Mouse (Mus musculus) neural tube, embryonic 15.5 days (tissue): Measurements from ENCODE around the gene Cxcr4. TPM values are rescaled to one million over a fixed set of nuclear protein-coding genes. Genes with fewer than 3 reads are reported as not detected.

Experiments used
- ATAC-seq: fragments of 200-750 bp; cut with Nextera tagmentation; 2 replicates; pipeline ENCODE4 v1.8.0; 2017; ENCODE audit warnings: mild to moderate bottlenecking, moderate TSS enrichment, moderate library complexity; ENCODE audit not compliant: low FRiP score
- H3K27ac ChIP-seq: fragments of 300-500 bp; sonication (generic); replicated peaks from 2 replicates; pipeline ENCODE4 v1.5.1; 2015; ENCODE audit warnings: mild to moderate bottlenecking, inconsistent platforms
- H3K27me3 ChIP-seq: fragments of 300-500 bp; sonication (generic); replicated peaks from 2 replicates; pipeline ENCODE4 v1.6.1; 2015; ENCODE audit warnings: inconsistent platforms
- H3K36me3 ChIP-seq: fragments of 300-500 bp; sonication (generic); 2 replicates; pipeline ENCODE4 v1.6.1; 2015; ENCODE audit warnings: inconsistent platforms
- H3K4me1 ChIP-seq: fragments of 300-500 bp; sonication (generic); 2 replicates; pipeline ENCODE4 v1.6.1; 2015; ENCODE audit warnings: inconsistent platforms
- H3K4me2 ChIP-seq: fragments of 300-500 bp; sonication (generic); 2 replicates; pipeline ENCODE4 v1.6.1; 2015; ENCODE audit warnings: inconsistent platforms, mild to moderate bottlenecking, moderate library complexity
- H3K4me3 ChIP-seq: fragments of 300-500 bp; sonication (generic); replicated peaks from 2 replicates; pipeline ENCODE4 v1.5.1; 2015; ENCODE audit warnings: mild to moderate bottlenecking, inconsistent platforms
- H3K9ac ChIP-seq: fragments of 300-500 bp; sonication (generic); replicated peaks from 2 replicates; pipeline ENCODE4 v1.6.1; 2015; ENCODE audit warnings: mild to moderate bottlenecking, inconsistent platforms
- H3K9me3 ChIP-seq: fragments of 300-500 bp; sonication (generic); replicated peaks from 2 replicates; pipeline ENCODE4 v1.6.1; 2016; ENCODE audit warnings: inconsistent platforms
- WGBS: fragments of 180-500 bp; shearing (Covaris S2); methylation state at CpG from one replicate; pipeline ENCODE4 v1.1.7; 2015; ENCODE audit warnings: mixed read lengths; 5-methylcytosine and 5-hydroxymethylcytosine counted together
- polyA plus RNA-seq: library from polyadenylated mRNA; unstranded; fragments of >200 nt; fragmentation: Nextera tagmentation; extraction: Ambion mirVana; gene quantifications from 2 replicates; pipeline ENCODE4 v1.2.1, GENCODE M21; 2015

Gene Cxcr4
- polyA plus RNA-seq, 1 experiment from 2014 or later, result 4.2 TPM

DNA sequence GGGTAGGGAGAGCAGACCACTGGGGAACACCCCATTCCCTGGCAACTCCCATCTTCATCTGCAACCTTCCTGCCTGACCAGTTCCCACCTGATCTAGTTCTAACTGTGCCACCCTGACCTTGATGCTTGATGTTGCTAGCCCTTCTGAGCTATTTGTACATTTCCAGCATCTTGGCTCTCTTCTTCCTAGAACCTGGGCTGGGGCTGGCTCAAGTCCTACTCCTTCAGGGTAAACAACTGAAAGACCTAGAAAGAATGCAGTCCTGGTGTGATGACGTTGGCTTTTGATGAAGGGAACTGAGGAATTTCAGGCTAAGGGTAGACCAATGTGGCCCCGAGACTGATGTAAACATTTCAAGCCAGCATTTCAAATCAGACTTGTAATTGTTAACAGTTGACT, 24.5 kb upstream of the Cxcr4 start:
- Histone ChIP-seq H3K27ac (no peak overlapping the region), H3K27me3 (no peaks in the 10 kb centered on the region), H3K4me3 (no peak overlapping the region), H3K4me1 (0 out of 2 replicates have a peak, but pooled peaks cover 5% of the 10 kb centered on the region), H3K9me3 (no peaks in the 10 kb centered on the region), H3K36me3 (no peaks in the 10 kb centered on the region), H3K4me2 (no peak overlapping the region), H3K9ac (no peak overlapping the region)
- ATAC-seq, result no peak
- WGBS, result 67% methylated on average over 2 of the region's 2 CpGs

GRCm38 (mm10) chr1:128615459-128615806, 23.3 kb upstream of the Cxcr4 start:
- no peak for ATAC-seq

DNA sequence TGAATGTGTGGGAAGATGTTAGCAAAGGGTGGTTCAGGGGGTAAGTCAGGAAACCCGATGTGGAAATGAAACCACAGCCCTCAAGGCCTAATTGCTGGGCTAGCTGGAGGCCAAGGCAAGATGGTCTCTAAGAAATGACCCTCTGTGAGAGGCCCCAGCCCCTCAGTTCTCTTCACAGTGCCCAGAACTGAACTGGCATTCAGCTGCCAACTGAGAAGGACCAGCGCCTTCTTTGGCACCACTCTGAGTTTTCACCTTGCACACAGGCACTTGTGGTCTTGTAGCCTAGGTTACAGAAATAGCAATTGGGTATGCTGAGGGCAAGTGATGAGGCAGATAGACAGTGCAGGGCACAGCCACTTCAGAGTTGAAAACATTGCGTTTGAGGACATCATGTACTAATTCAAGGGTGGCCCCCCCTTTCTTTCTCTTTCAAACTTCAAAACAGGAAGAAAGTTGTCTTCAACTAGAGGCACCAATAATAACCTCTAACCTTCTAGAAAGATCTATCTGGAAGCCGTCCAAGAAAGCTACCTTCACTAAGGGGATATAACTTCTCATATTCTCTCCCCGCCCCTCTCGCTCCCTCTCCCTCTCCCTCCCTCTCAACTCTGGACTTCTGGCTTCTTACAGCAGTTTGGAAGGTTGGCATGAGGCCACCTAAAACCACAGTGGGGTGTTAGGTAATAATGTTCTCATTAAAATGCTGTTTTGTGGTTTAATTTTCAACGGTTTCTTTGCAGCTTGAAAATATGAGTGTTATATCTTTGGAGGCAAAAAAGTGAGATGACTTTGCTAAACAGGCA, 22.8 kb upstream of the Cxcr4 start:
- no peaks in the 10 kb centered on the region for H3K27me3 ChIP-seq

More at GRCm38 (mm10) chr1:128615459-128615806, 23.3 kb upstream of the Cxcr4 start:
- H3K4me2 ChIP-seq, result no peak overlapping the region
- no peak overlapping the region for H3K4me3 ChIP-seq
- H3K27me3 ChIP-seq, result no peaks in the 10 kb centered on the region
- H3K9me3 ChIP-seq, result no peaks in the 10 kb centered on the region
- 0 out of 2 replicates have a peak, but pooled peaks cover 5% of the 10 kb centered on the region for H3K4me1 ChIP-seq
- no peaks in the 10 kb centered on the region for H3K36me3 ChIP-seq
- no peak overlapping the region for H3K27ac ChIP-seq
- no peak overlapping the region for H3K9ac ChIP-seq
- 75% methylated on average over 2 of the region's 2 CpGs for WGBS

DNA sequence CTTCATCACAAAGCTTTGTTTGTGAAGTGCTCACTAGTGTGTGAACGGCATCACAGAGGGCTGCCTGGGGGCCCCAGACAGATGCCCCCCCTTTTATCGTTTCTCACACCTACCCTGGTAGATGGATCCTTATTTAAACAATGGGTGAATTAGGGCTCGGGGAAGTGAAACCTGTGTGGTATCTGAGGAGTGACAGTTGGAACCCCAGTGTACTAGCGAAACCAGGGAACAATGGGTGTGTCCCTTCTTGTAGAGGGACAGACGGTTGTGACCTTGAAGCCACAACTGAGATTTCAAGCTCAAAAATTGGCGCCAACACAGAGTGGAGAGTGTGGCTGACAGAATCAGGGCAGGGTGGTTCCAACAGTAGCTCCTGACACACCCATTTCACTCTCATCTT, 16.0 kb upstream of the Cxcr4 start:
- no peak overlapping the region for H3K4me3 ChIP-seq
- no peaks in the 10 kb centered on the region for H3K36me3 ChIP-seq
- H3K9ac ChIP-seq, result no peak overlapping the region
- H3K9me3 ChIP-seq, result no peaks in the 10 kb centered on the region
- no peak overlapping the region for H3K27ac ChIP-seq
- no peak overlapping the region for H3K4me2 ChIP-seq
- no peak for ATAC-seq
- no peaks in the 10 kb centered on the region for H3K4me1 ChIP-seq
- H3K27me3 ChIP-seq, result 0 out of 2 replicates have a peak, but pooled peaks cover 3% of the 10 kb centered on the region
- 76% methylated on average over 6 of the region's 6 CpGs for WGBS

More for the DNA sequence above, 22.8 kb upstream of the Cxcr4 start:
- WGBS, result 81% methylated on average over 7 of the region's 7 CpGs
- no peaks in the 10 kb centered on the region for H3K36me3 ChIP-seq
- ATAC-seq, result no peak
- no peak overlapping the region for H3K4me3 ChIP-seq
- no peak overlapping the region for H3K27ac ChIP-seq
- 0 out of 2 replicates have a peak, but pooled peaks cover 5% of the 10 kb centered on the region for H3K4me1 ChIP-seq
- H3K9ac ChIP-seq, result no peak overlapping the region
- no peaks in the 10 kb centered on the region for H3K9me3 ChIP-seq
- H3K4me2 ChIP-seq, result no peak overlapping the region

DNA sequence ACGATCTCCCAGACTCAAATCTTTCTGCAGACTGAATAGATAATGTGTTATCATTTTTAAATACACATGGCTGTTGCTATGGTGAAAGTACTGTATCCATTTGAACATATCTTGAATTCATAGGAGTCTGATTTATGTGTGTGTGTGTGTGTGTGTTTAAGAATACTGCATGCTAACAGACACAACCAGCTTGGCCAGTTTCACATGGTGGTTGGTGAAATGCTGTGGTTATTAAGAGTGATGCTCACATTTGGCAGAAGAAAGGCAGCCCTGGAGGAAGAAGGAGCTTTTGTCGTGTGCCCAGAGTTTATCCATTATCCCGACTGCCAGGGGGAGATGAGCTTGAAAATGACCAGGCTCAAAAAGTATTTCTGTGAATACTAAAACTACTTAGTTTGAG, 15.3 kb upstream of the Cxcr4 start:
- no peaks in the 10 kb centered on the region for H3K9me3 ChIP-seq
- no peak overlapping the region for H3K4me3 ChIP-seq
- H3K36me3 ChIP-seq, result no peaks in the 10 kb centered on the region
- H3K27ac ChIP-seq, result no peak overlapping the region
- no peak for ATAC-seq
- H3K4me1 ChIP-seq, result no peaks in the 10 kb centered on the region
- no peak overlapping the region for H3K4me2 ChIP-seq
- WGBS, result 88% methylated on average over 3 of the region's 3 CpGs
- 0 out of 2 replicates have a peak, but pooled peaks cover 3% of the 10 kb centered on the region for H3K27me3 ChIP-seq
- no peak overlapping the region for H3K9ac ChIP-seq

- no peaks in the 10 kb centered on the region for H3K36me3 ChIP-seq
- no peak for ATAC-seq
- H3K27ac ChIP-seq, result no peak overlapping the region
- no peaks in the 10 kb centered on the region for H3K4me1 ChIP-seq
- H3K4me2 ChIP-seq, result no peak overlapping the region
- no peak overlapping the region for H3K4me3 ChIP-seq
- 63% methylated on average over 1 of the region's 1 CpGs for WGBS
- 0 out of 2 replicates have a peak, but pooled peaks cover 3% of the 10 kb centered on the region for H3K27me3 ChIP-seq
- no peaks in the 10 kb centered on the region for H3K9me3 ChIP-seq
- H3K9ac ChIP-seq, result no peak overlapping the region
These were observed 13.7 kb upstream of the Cxcr4 start for GRCm38 (mm10) chr1:128605794-128606193.

DNA sequence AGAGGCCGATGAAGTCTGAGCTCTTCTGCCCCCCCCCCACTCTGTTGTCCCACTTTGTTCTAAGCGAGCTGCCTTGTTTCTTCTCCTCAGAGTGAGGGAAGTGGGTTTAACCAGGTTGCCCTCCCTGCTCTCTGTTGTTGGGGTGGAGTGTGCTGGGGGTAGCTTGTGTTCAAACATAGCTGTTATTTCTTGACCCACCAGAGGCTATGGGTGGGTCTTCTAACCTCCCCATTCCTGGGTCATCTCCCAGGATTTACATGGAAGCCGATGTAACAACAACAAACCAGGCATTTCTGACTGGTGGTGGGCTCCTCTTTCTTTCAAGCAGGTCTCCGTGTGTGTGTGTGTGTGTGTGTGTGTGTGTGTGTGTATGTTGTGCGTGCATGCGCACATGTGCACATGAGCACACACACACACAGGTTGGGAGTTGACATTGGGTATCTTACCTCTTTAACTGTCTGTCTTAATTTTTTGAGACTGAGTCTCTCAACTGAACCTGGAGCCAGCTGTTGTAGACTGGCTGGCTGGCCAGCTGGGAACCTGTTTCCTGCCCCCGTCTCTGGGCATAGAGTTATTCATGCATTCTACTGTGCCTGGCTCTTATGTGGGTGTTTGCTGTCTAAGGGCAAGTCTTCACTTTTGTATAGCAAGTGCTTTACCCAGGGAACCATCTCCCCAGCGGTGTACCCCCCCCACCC, 10.7 kb upstream of the Cxcr4 start:
- 85% methylated on average over 8 of the region's 8 CpGs for WGBS
- H3K9ac ChIP-seq, result no peak overlapping the region
- H3K27me3 ChIP-seq, result 0 out of 2 replicates have a peak, but pooled peaks cover 6% of the 10 kb centered on the region
- no peak overlapping the region for H3K4me2 ChIP-seq
- no peaks in the 10 kb centered on the region for H3K9me3 ChIP-seq
- no peaks in the 10 kb centered on the region for H3K36me3 ChIP-seq
- H3K4me3 ChIP-seq, result no peak overlapping the region
- ATAC-seq, result no peak
- H3K27ac ChIP-seq, result no peak overlapping the region
- no peaks in the 10 kb centered on the region for H3K4me1 ChIP-seq

DNA sequence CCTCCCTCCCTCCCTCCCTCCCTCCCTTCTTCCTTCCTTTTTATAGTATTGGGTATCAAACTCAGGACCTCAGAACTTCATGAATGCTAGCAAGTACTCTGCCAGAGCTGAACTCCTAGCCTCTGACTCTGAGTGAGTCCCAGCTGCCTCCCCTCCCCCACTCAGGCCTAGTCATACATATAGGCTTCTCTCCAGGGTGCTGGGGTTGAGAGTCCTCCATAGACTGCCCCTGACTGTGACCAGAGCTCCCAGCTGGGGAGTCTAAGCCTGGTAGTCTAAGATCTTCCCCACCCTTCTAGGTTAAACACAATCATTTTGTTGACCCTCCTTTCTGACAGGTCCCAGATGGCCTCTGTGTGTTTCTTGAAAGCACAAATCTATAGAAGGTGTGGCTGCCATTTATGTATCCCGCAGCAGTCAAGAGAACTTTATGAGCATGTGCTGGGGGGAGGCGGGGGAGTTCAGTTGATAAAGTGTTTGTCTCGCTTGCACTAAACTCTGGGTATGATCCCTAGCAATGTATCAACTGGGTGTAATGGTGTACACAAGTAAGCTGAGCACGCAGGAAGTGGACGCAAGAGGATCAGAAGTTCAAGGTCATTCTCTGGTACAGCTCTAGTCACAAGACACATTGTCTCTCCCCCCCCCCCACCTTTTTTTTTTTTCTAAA, 10.1 kb upstream of the Cxcr4 start:
- Histone ChIP-seq H3K4me1 (no peaks in the 10 kb centered on the region), H3K27ac (no peak overlapping the region), H3K4me3 (no peak overlapping the region), H3K9me3 (no peaks in the 10 kb centered on the region), H3K9ac (no peak overlapping the region), H3K36me3 (no peaks in the 10 kb centered on the region), H3K27me3 (0 out of 2 replicates have a peak, but pooled peaks cover 7% of the 10 kb centered on the region), H3K4me2 (no peak overlapping the region)
- WGBS, result 85% methylated on average over 5 of the region's 5 CpGs
- no peak for ATAC-seq

- Histone ChIP-seq H3K36me3 (no peaks in the 10 kb centered on the region), H3K9ac (no peak overlapping the region), H3K4me1 (no peaks in the 10 kb centered on the region), H3K9me3 (no peaks in the 10 kb centered on the region), H3K4me2 (no peak overlapping the region), H3K4me3 (no peak overlapping the region), H3K27me3 (0 out of 2 replicates have a peak, but pooled peaks cover 7% of the 10 kb centered on the region), H3K27ac (no peak overlapping the region)
- no peak for ATAC-seq
- 87% methylated on average over 5 of the region's 5 CpGs for WGBS
These were observed 9.2 kb upstream of the Cxcr4 start for GRCm38 (mm10) chr1:128601307-128601706.

DNA sequence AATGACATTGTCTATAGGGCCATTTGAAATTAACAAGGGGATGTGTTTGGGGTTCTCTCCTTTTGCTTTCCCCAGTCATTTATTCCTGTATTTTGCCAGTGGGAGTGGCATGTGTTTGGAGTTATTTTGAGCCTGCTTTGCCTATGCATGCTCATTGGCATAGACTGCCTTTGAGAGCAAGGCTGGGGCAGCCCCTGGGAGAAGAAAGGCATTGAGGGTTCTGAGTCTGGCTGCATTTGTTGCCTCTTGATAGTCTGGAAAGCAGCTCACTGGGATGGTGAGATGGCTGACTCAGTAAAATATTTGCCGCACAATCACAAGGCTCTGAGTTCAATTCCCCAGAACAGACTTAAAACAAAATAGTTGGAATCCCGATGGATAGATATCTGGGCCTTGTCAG, 8.5 kb upstream of the Cxcr4 start:
- H3K9ac ChIP-seq, result no peak overlapping the region
- 96% methylated on average over 2 of the region's 2 CpGs for WGBS
- no peak for ATAC-seq
- no peaks in the 10 kb centered on the region for H3K36me3 ChIP-seq
- no peak overlapping the region for H3K4me3 ChIP-seq
- H3K27me3 ChIP-seq, result peaks cover 10% of the 10 kb centered on the region; the same call in 1 of the 2 replicates
- H3K4me1 ChIP-seq, result peaks cover 2% of the 10 kb centered on the region; the same call in 1 of the 2 replicates
- no peak overlapping the region for H3K4me2 ChIP-seq
- H3K9me3 ChIP-seq, result no peaks in the 10 kb centered on the region
- no peak overlapping the region for H3K27ac ChIP-seq

DNA sequence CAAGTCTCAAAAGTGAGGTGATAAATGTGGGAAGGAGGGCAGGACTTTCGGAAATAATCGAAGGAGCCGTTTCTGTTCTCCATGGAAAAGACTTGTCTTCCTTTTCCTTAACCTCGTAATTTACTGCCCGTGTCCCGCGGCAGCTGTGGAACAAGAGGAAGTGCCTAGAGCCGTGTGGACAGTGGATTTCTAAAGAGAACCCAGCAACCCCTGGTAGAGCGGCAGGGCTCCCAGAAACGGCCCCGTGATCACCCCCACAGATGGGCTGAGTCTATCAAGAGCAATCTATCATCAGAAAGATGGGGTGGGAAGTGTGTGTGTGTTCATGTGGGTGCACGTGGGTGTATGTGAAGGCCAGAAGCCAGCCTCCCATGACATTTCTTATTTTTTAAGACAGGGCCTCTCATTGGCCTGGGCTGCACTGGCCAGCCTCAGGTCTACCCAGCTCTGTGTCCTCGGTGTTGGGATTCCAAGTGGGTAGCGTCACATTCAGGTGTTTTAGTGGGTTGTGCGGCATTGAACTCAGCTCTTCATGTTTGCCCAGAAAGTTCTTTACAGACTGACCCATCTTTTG, 5.2 kb upstream of the Cxcr4 start:
- no peaks in the 10 kb centered on the region for H3K9me3 ChIP-seq
- no peak for ATAC-seq
- H3K27me3 ChIP-seq, result peaks cover 17% of the 10 kb centered on the region; the same call in 1 of the 2 replicates
- peaks cover 33% of the 10 kb centered on the region for H3K4me1 ChIP-seq
- H3K4me2 ChIP-seq, result no peak overlapping the region
- H3K4me3 ChIP-seq, result no peak overlapping the region
- no peak overlapping the region for H3K9ac ChIP-seq
- no peak overlapping the region for H3K27ac ChIP-seq
- WGBS, result 26% methylated on average over 15 of the region's 15 CpGs
- H3K36me3 ChIP-seq, result no peaks in the 10 kb centered on the region
